Mouse (Mus musculus): ENCODE data around the gene Hfe2. TPM values are rescaled to one million over a fixed set of nuclear protein-coding genes. Genes with fewer than 3 reads are reported as not detected.

The Hfe2 gene
- polyA plus RNA-seq, 3 experiments from 2014 or later: not detected

DNA sequence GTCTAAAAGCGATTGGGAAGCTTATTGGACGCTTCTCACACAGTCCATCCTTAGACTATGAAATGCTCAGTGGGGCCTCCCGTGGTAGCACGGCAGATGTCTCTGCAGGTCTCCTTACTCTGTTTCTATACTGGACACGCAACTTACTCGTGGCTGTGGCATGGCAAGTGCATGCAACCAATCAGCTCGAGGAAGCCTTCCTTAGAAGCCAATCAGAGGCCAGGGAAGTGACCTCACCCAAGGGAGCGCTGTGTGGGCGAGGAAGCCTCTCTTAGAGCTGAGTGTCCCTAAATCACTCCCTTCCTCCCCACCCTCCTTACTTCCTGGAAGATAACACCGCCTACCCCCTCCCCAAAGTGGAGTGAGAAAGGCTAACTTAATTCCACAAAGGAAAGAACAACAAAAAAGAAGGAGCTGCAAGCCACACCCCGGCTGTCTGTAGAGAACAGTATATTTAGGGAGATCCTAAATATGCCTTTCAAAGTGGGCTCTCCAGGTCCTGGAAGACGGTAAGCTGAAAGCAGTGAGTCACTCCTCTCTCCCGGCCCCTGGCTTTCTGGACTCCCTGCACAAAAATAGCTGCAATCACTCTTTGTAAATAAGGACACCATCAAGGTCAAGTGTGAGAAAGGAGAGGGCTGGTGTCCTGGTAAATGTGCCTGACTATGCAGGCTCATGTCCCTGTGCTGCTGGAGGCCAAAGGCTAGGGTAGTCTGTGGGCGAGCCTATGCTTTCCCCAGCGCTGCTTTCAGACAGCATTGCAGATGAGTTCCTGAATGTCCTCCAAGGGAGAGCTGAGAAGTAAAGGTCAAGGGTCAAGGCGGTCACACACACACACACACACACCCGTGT, 51.9 kb downstream of the Hfe2 start, which contains the start of gene Gm16253:
Gene Gm16253 (plus strand): TSS at position 295 of the 852 bp plus-strand sequence.
- ATAC-seq: peak; percentile 87

DNA sequence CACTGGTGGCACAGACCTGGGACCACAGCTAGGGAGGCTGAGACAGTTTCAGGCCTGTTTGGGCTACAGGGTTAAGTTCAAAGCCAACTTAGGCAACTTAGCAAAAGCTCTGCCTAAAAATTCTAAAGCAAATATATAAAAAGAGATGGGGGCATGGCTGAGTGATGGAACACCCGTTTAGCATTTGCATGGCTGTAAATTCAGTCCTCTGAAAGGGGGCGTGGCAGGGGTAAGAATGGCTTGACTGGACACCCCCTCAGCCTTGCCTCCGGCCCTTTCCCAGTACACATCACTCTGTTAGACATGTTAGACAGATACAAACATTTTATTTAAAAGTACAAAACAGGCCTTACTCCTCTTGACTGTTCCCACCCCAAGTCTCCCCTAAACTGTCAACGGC, 52.6 kb downstream of the Hfe2 start:
- no peak for ATAC-seq

Other genes with a start within 250 kb of the Hfe2 start
- gene Fcgr1, start 231.2 kb upstream of the Hfe2 start, polyA plus RNA-seq (2017; shearing (Covaris generic)): under 1 TPM in 1 of 3 experiments, not detected in 2; 0.43 TPM
- not detected for gene BC107364, start 72.9 kb upstream of the Hfe2 start, polyA plus RNA-seq (2017; shearing (Covaris generic))
- 100 to 1,000 TPM; 160 to 366 (median 354) TPM for gene Txnip, start 32.8 kb downstream of the Hfe2 start, polyA plus RNA-seq (2017; shearing (Covaris generic))
- gene Gm16253, start 51.8 kb downstream of the Hfe2 start, polyA plus RNA-seq (2017; shearing (Covaris generic)): 1 to 10 TPM in 1 of 3 experiments, not detected in 2; 2.1 TPM
- 10 to 100 TPM; 26.9 to 48.9 (median 33.8) TPM for gene Polr3gl, start 69.0 kb downstream of the Hfe2 start, polyA plus RNA-seq (2017; shearing (Covaris generic))
- gene Ankrd34a, start 71.5 kb downstream of the Hfe2 start, polyA plus RNA-seq (2017; shearing (Covaris generic)): under 1 TPM in 1 of 3 experiments, not detected in 2; 0.17 TPM
- under 1 TPM; 0.34 to 0.61 (median 0.43) TPM for gene Lix1l, start 76.0 kb downstream of the Hfe2 start, polyA plus RNA-seq (2017; shearing (Covaris generic))
- 100 to 1,000 TPM; 102 to 149 (median 134) TPM for gene Rbm8a, start 104.8 kb downstream of the Hfe2 start, polyA plus RNA-seq (2017; shearing (Covaris generic))
- gene Pex11b, start 110.2 kb downstream of the Hfe2 start, polyA plus RNA-seq (2017; shearing (Covaris generic)): 10 to 100 TPM; 45.8 to 63.4 (median 54.9) TPM
- under 1 TPM in 1 of 3 experiments, not detected in 2; 0.10 TPM for gene Gm42957, start 110.3 kb downstream of the Hfe2 start, polyA plus RNA-seq (2017; shearing (Covaris generic))
- gene Itga10, start 120.4 kb downstream of the Hfe2 start, polyA plus RNA-seq (2017; shearing (Covaris generic)): not detected
- gene Ankrd35, start 145.0 kb downstream of the Hfe2 start, polyA plus RNA-seq (2017; shearing (Covaris generic)): under 1 TPM in 2 of 3 experiments, not detected in 1; 0.53 to 0.97 TPM
- gene Pias3, start 171.2 kb downstream of the Hfe2 start, polyA plus RNA-seq (2017; shearing (Covaris generic)): 10 to 100 TPM; 34.3 to 65.5 (median 46.6) TPM
- gene Nudt17, start 183.4 kb downstream of the Hfe2 start, polyA plus RNA-seq (2017; shearing (Covaris generic)): 1 to 10 TPM in 2 of 3 experiments, under 1 TPM in 1; 0.86 to 2.5 (median 1.3) TPM
- 10 to 100 TPM; 61.8 to 74.4 (median 63.7) TPM for gene Polr3c, start 202.5 kb downstream of the Hfe2 start, polyA plus RNA-seq (2017; shearing (Covaris generic))
- 10 to 100 TPM; 44.6 to 73.7 (median 47.3) TPM for gene Rnf115, start 202.5 kb downstream of the Hfe2 start, polyA plus RNA-seq (2017; shearing (Covaris generic))